In genomic region chr13:24623631-24624030, GRCm38 (mm10) we compare ENCODE assay signal across 21 mouse cellular contexts.
"Had no signal": no experiment of that assay in that cellular context is flagged by ENCODE, and none has a peak within 500 bp of the region (broad histone marks: within the 10 kb centered on the region; RNA-seq: fewer than 3 reads in every experiment).

No protein-coding gene starts in this region.

- H3K27me3 ChIP-seq: lung, embryonic 15.5 days; midbrain, embryonic 12.5 days; neural tube, embryonic 13.5 days; neural tube, embryonic 15.5 days had no signal

- ATAC-seq: lung, postnatal 0 days; midbrain, embryonic 16.5 days had no signal

- H3K9ac ChIP-seq: lung, embryonic 15.5 days; midbrain, embryonic 12.5 days; neural tube, embryonic 13.5 days; neural tube, embryonic 15.5 days had no signal

- H3K27ac ChIP-seq: lung, embryonic 15.5 days; macrophage; midbrain, embryonic 12.5 days; neural tube, embryonic 13.5 days; neural tube, embryonic 15.5 days had no signal

- H3K4me2 ChIP-seq: lung, embryonic 15.5 days; midbrain, embryonic 12.5 days; neural tube, embryonic 13.5 days; neural tube, embryonic 15.5 days had no signal

- H3K36me3 ChIP-seq: lung, embryonic 15.5 days; midbrain, embryonic 10.5 days; midbrain, embryonic 12.5 days; neural tube, embryonic 13.5 days; neural tube, embryonic 15.5 days had no signal

- H3K9me3 ChIP-seq: lung, embryonic 15.5 days; midbrain, embryonic 10.5 days; midbrain, embryonic 12.5 days; neural tube, embryonic 13.5 days; neural tube, embryonic 15.5 days had no signal

- DNase-seq: lung, adult 2 months; lung, postnatal 14 days; lung, postnatal 36 days; midbrain, embryonic 14.5 days; retina, postnatal 1 day; right cerebral cortex, adult 18-20 months; right cerebral cortex, postnatal 25 days; right cerebral cortex, postnatal 4 days; spleen, adult 18-20 months; thymus, adult 18-20 months; thymus, postnatal 25 days; thymus, postnatal 4 days had no signal

- H3K4me3 ChIP-seq: lung, embryonic 15.5 days; midbrain, embryonic 10.5 days; midbrain, embryonic 12.5 days; myocyte; neural tube, embryonic 13.5 days; neural tube, embryonic 15.5 days had no signal
